Comparison of ENCODE assay signal across 8 mouse cellular contexts in genomic region chr17:13043846-13044673, GRCm38 (mm10). TPM values are rescaled to one million over a fixed set of nuclear protein-coding genes. Genes with fewer than 3 reads are reported as not detected.
DNase-seq lines count a peak whose midpoint lies in the region; ATAC-seq and TF ChIP-seq lines count a peak whose summit lies in the region.
"Not testable (repeated sequence)": the region's sequence is repeated elsewhere in the genome, so short reads cannot be mapped to it uniquely, and the experiment has no call there.

No protein-coding gene starts in this region.

- H3K4me3 ChIP-seq in cerebellum, adult 2 months (replicated peaks; ENCODE audit: insufficient read depth, low read depth, low read length); forebrain, embryonic 16.5 days (replicated peaks; ENCODE audit: low read length); hindbrain, embryonic 10.5 days; liver, embryonic 14.5 days (ENCODE audit: insufficient read depth in 1 of 2, low read depth in 2 of 2, low read length in 2 of 2); neural tube, embryonic 11.5 days (ENCODE audit: low read depth, low read length): not testable (repeated sequence)

- peak; percentile 92 for ATAC-seq in forebrain, embryonic 16.5 days
- ATAC-seq in liver, embryonic 14.5 days (ENCODE audit: insufficient read depth): peak; percentile 26; the same call in 1 of the 2 replicates
- peak; percentile 73 for ATAC-seq in neural tube, embryonic 11.5 days (ENCODE audit: insufficient read depth, low FRiP score, low TSS enrichment)

- 11% methylated on average over 4 of the region's 4 CpGs for WGBS in cerebellum, adult 2 months
- 8% methylated on average over 3 of the region's 4 CpGs for WGBS in forebrain, embryonic 16.5 days
- 7% methylated on average over 4 of the region's 4 CpGs for WGBS in hindbrain, embryonic 10.5 days
- 3% methylated on average over 3 of the region's 4 CpGs for WGBS in liver, embryonic 14.5 days (ENCODE audit: insufficient replicate concordance)
- WGBS in neural tube, embryonic 11.5 days: 13% methylated on average over 3 of the region's 4 CpGs

- H3K4me2 ChIP-seq in forebrain, embryonic 16.5 days (ENCODE audit: low read length); liver, embryonic 14.5 days (ENCODE audit: low read depth); neural tube, embryonic 11.5 days (ENCODE audit: low read depth): not testable (repeated sequence)

- not testable (repeated sequence) for TF ChIP-seq POLR2A in cerebellum, adult 2 months (IDR thresholded peaks at IDR 0.05; ENCODE audit: borderline replicate concordance, insufficient read depth, low read length)

- H3K36me3 ChIP-seq in forebrain, embryonic 16.5 days (ENCODE audit: control insufficient read depth, insufficient read depth); hindbrain, embryonic 10.5 days; liver, embryonic 14.5 days (replicated peaks; ENCODE audit: control insufficient read depth, insufficient read depth, low read depth); neural tube, embryonic 11.5 days (ENCODE audit: control insufficient read depth, insufficient read depth, low read length): not testable (repeated sequence)

- peak; percentile 12 for DNase-seq in MEL-GATA-1-ER (ENCODE audit: extremely low read depth, low read depth)
- DNase-seq in cerebellum, adult 2 months: peak; percentile 29 to 41
- peak; percentile 43 for DNase-seq in hindbrain, embryonic 10.5 days (ENCODE audit: low spot score)
- DNase-seq in layer of hippocampus, adult 11-12 months (ENCODE audit: low spot score): peak; percentile 67
- DNase-seq in liver, embryonic 14.5 days (ENCODE audit: low read depth in 3 of 3, low spot score in 3 of 3): peak; percentile 11 to 14 (median 12)
- DNase-seq in neural tube, embryonic 11.5 days (ENCODE audit: low spot score): peak; percentile 54
- peak; percentile 40 for DNase-seq in telencephalon, adult 2 months (ENCODE audit: low read depth, low spot score)

- not testable (repeated sequence) for H3K9ac ChIP-seq in forebrain, embryonic 16.5 days (replicated peaks; ENCODE audit: low read depth, low read length); liver, embryonic 14.5 days (replicated peaks); neural tube, embryonic 11.5 days (ENCODE audit: low read length)

- H3K27ac ChIP-seq in cerebellum, adult 2 months (ENCODE audit: insufficient read depth, low read length); forebrain, embryonic 16.5 days (ENCODE audit: low read length); hindbrain, embryonic 10.5 days; liver, embryonic 14.5 days; neural tube, embryonic 11.5 days (ENCODE audit: low read depth, low read length): not testable (repeated sequence)

- H3K4me1 ChIP-seq in cerebellum, adult 2 months (ENCODE audit: control insufficient read depth, insufficient read depth, low read length); forebrain, embryonic 16.5 days (replicated peaks; ENCODE audit: control insufficient read depth, insufficient read depth, low read length); hindbrain, embryonic 10.5 days (replicated peaks); liver, embryonic 14.5 days (replicated peaks; ENCODE audit: control insufficient read depth in 2 of 2, insufficient read depth in 2 of 2, low read length in 1 of 2); neural tube, embryonic 11.5 days (ENCODE audit: control insufficient read depth, insufficient read depth, low read length): not testable (repeated sequence)

- TF ChIP-seq CTCF in cerebellum, adult 2 months (IDR thresholded peaks at IDR 0.05; ENCODE audit: borderline replicate concordance, insufficient read depth, low read depth, low read length): peak; percentile 37; the same call in 1 of the 2 replicates
- TF ChIP-seq CTCF in liver, embryonic 14.5 days (IDR thresholded peaks at IDR 0.05; ENCODE audit: low read depth): peak; percentile 75

- H3K9me3 ChIP-seq in forebrain, embryonic 16.5 days (ENCODE audit: control insufficient read depth, low read length); hindbrain, embryonic 10.5 days; liver, embryonic 14.5 days (ENCODE audit: control insufficient read depth, low read length); neural tube, embryonic 11.5 days (ENCODE audit: control insufficient read depth, low read length): not testable (repeated sequence)

- TF ChIP-seq EP300 in liver, embryonic 14.5 days (IDR thresholded peaks at IDR 0.05; ENCODE audit: low read depth): not testable (repeated sequence)

- not testable (repeated sequence) for H3K27me3 ChIP-seq in cerebellum, adult 2 months (ENCODE audit: control insufficient read depth, insufficient read depth, low read length); forebrain, embryonic 16.5 days (replicated peaks; ENCODE audit: control insufficient read depth, insufficient read depth, low read length); hindbrain, embryonic 10.5 days (ENCODE audit: insufficient read depth, poor library complexity, severe bottlenecking); liver, embryonic 14.5 days (ENCODE audit: control insufficient read depth, insufficient read depth, low read length); neural tube, embryonic 11.5 days (ENCODE audit: control insufficient read depth, insufficient read depth, low read length)

RNA-seq across cellular contexts. Expression of gene Gpr31b, which starts 8.0 kb away (rescaled TPM):
- not detected in 2 replicates for polyA plus RNA-seq in cerebellum, adult 2 months (2012; rRNA removed)
- polyA plus RNA-seq in forebrain, embryonic 16.5 days (2015; fragmentation: Nextera tagmentation; extraction: Ambion mirVana): 0.25 and 0.58 TPM in 2 replicates
- polyA plus RNA-seq in hindbrain, embryonic 10.5 days (2016; fragmentation: Nextera tagmentation; extraction: Ambion mirVana): not detected in 2 replicates
- polyA plus RNA-seq in liver, embryonic 14.5 days (2012; rRNA removed): not detected in 2 replicates
- polyA plus RNA-seq in liver, embryonic 14.5 days (2014; fragmentation: Nextera tagmentation; extraction: Ambion mirVana): 0.11 TPM in 1 of 2 replicates, not detected in the other
- polyA plus RNA-seq in neural tube, embryonic 11.5 days (2014; fragmentation: Nextera tagmentation; extraction: Ambion mirVana): not detected in 2 replicates

RNA-seq across cellular contexts. Expression of gene Tcp10b, which starts 16.8 kb away (rescaled TPM):
- polyA plus RNA-seq in cerebellum, adult 2 months (2012; rRNA removed): 0.62 and 0.67 TPM in 2 replicates
- 0.17 TPM in 1 of 2 replicates, not detected in the other for polyA plus RNA-seq in forebrain, embryonic 16.5 days (2015; fragmentation: Nextera tagmentation; extraction: Ambion mirVana)
- 0.08 and 0.10 TPM in 2 replicates for polyA plus RNA-seq in hindbrain, embryonic 10.5 days (2016; fragmentation: Nextera tagmentation; extraction: Ambion mirVana)
- polyA plus RNA-seq in liver, embryonic 14.5 days (2012; rRNA removed): 0.10 TPM in 1 of 2 replicates, not detected in the other
- not detected in 2 replicates for polyA plus RNA-seq in liver, embryonic 14.5 days (2014; fragmentation: Nextera tagmentation; extraction: Ambion mirVana)
- polyA plus RNA-seq in neural tube, embryonic 11.5 days (2014; fragmentation: Nextera tagmentation; extraction: Ambion mirVana): 0.16 TPM in 1 of 2 replicates, not detected in the other

RNA-seq across cellular contexts. Expression of gene Sod2, which starts 37.4 kb away (rescaled TPM):
- 269 and 280 TPM in 2 replicates for polyA plus RNA-seq in cerebellum, adult 2 months (2012; rRNA removed)
- polyA plus RNA-seq in forebrain, embryonic 16.5 days (2015; fragmentation: Nextera tagmentation; extraction: Ambion mirVana): 107 and 120 TPM in 2 replicates
- 104 and 108 TPM in 2 replicates for polyA plus RNA-seq in hindbrain, embryonic 10.5 days (2016; fragmentation: Nextera tagmentation; extraction: Ambion mirVana)
- 40.4 and 105 TPM in 2 replicates for polyA plus RNA-seq in liver, embryonic 14.5 days (2012; rRNA removed)
- polyA plus RNA-seq in liver, embryonic 14.5 days (2014; fragmentation: Nextera tagmentation; extraction: Ambion mirVana): 135 and 136 TPM in 2 replicates
- 114 and 116 TPM in 2 replicates for polyA plus RNA-seq in neural tube, embryonic 11.5 days (2014; fragmentation: Nextera tagmentation; extraction: Ambion mirVana)

RNA-seq across cellular contexts. Expression of gene Wtap, which starts 50.1 kb away (rescaled TPM):
- polyA plus RNA-seq in cerebellum, adult 2 months (2012; rRNA removed): 57.6 and 57.7 TPM in 2 replicates
- polyA plus RNA-seq in forebrain, embryonic 16.5 days (2015; fragmentation: Nextera tagmentation; extraction: Ambion mirVana): 155 and 168 TPM in 2 replicates
- polyA plus RNA-seq in hindbrain, embryonic 10.5 days (2016; fragmentation: Nextera tagmentation; extraction: Ambion mirVana): 116 and 124 TPM in 2 replicates
- 13.3 and 24.5 TPM in 2 replicates for polyA plus RNA-seq in liver, embryonic 14.5 days (2012; rRNA removed)
- 51.9 and 54.6 TPM in 2 replicates for polyA plus RNA-seq in liver, embryonic 14.5 days (2014; fragmentation: Nextera tagmentation; extraction: Ambion mirVana)
- 137 and 141 TPM in 2 replicates for polyA plus RNA-seq in neural tube, embryonic 11.5 days (2014; fragmentation: Nextera tagmentation; extraction: Ambion mirVana)

Comparison
In these comparisons a context has a peak if more than half of its experiments do, and no peak if none do; other contexts are left out.
1. DNase-seq: peak in every context shown above with its lines; median percentile 67 in layer of hippocampus, adult 11-12 months; 54 in neural tube, embryonic 11.5 days; 43 in hindbrain, embryonic 10.5 days; 40 in telencephalon, adult 2 months; 35 in cerebellum, adult 2 months; 12 in MEL-GATA-1-ER; 12 in liver, embryonic 14.5 days.
2. ATAC-seq: peak in every context shown above with its lines; median percentile 92 in forebrain, embryonic 16.5 days; 73 in neural tube, embryonic 11.5 days; 26 in liver, embryonic 14.5 days.